Mouse (Mus musculus) cortical plate, adult 2 months (tissue): Measurements from ENCODE around the gene Ccdc81. TPM values are rescaled to one million over a fixed set of nuclear protein-coding genes. Genes with fewer than 3 reads are reported as not detected.

ENCODE experiments used
- H3K27ac ChIP-seq: fragments of 200-500 bp; 2 replicates; pipeline ENCODE4 v1.5.1; 2012; ENCODE audit warnings: low read length, control low read depth, inconsistent platforms; ENCODE audit not compliant: insufficient read depth
- H3K4me1 ChIP-seq: fragments of 200-500 bp; 2 replicates; pipeline ENCODE4 v1.6.1; 2011; ENCODE audit warnings: low read length; ENCODE audit not compliant: control insufficient read depth, insufficient read depth
- H3K4me3 ChIP-seq: fragments of 200-500 bp; 2 replicates; pipeline ENCODE4 v1.5.1; 2011; ENCODE audit warnings: mild to moderate bottlenecking, low read length, control low read depth; ENCODE audit not compliant: insufficient read depth
- CTCF ChIP-seq: fragments of 200-500 bp; IDR thresholded peaks from 2 replicates; pipeline ENCODE4 v1.5.1; 2011; ENCODE audit warnings: mild to moderate bottlenecking, control low read depth, low read length; ENCODE audit not compliant: insufficient read depth; ENCODE audit errors: extremely low read depth
- POLR2A ChIP-seq: fragments of 200-500 bp; IDR thresholded peaks from 2 replicates; pipeline ENCODE4 v1.6.1; 2011; ENCODE audit warnings: mild to moderate bottlenecking, low read length, control low read depth; ENCODE audit not compliant: insufficient read depth; ENCODE audit errors: extremely low read depth
- polyA plus RNA-seq: library from polyadenylated mRNA; depleted of rRNA; stranded (reverse); fragments of >200 nt; gene quantifications from 2 replicates; pipeline ENCODE4 v1.2.3, GENCODE M21; 2012; rRNA removed

Ccdc81 gene
- polyA plus RNA-seq: 0.79 and 1.5 TPM in 2 replicates

DNA sequence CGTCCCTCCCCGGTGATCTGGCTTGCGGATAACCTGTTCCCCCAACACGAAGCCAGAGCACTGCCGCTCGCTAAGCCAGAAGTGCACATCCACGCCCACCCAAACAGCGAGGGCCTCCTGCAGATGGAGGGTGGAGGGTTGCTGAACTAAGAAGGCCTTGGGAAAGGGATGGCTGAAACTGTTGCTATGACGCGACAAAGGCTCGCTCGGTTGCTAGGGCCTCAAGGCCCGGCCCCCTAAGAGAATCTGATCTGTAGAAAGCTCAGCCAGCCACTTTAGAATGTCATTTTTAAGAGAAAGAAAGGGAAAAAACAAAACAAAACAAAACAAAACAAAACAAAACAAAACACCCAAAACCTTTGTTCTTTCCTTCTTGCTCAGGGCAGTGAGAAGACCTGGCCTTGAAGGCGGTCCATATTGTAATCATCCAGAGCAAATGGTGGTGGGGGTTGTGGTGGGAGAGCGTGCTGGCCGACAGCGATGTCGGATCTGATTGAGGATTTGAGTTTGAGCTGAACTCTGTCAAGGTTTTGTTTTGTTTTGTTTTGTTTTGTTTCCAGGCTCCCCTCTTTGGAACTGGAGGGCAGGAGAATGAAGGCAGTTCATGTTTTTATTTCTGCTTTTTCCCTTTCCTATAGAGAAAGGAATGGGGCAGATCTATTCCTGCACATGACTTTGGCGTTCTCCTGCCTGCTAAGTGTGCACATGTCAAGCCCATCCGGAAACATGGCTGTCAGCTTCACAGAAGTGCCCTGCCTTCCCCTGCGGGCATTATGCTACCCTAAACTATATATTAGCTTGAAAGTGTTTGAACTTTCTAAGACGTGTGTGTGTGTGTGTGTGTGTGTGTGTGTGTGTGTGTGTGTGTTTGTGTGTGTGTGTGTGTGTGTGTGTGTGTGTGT lies at the start of gene Ccdc81:
Gene Ccdc81 (minus strand): TSS at position 188 of the 902 bp plus-strand sequence.
- Histone ChIP-seq H3K4me1 (no peaks in the 10 kb centered on the region), H3K4me3 (no peak within 1 kb of the TSS), H3K27ac (no peak within 1 kb of the TSS)
- TF ChIP-seq POLR2A (no peak), CTCF (no peak)

DNA sequence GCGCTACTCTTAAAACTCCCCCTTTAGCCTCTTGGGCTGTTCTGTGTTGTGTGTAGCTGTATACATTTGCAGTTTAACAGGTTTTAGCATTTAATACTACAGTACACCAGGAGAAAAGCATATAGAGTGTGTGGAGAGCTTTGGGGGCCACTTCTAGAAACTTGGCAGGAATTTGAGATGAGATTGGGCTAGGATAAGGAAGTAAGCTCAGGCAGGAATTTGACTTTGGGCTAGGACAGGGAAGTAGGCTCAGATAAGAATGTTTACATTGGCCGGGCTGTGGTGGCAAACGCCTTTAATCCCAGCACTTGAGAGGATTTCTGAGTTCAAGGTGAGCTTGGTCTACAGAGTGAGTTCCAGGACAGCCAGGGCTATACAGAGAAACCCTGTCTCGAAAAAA lies 46.0 kb upstream of the Ccdc81 start:
- Histone ChIP-seq H3K27ac (no peak overlapping the region), H3K4me3 (no peak overlapping the region), H3K4me1 (no peaks in the 10 kb centered on the region)
- TF ChIP-seq CTCF (no peak), POLR2A (no peak)

DNA sequence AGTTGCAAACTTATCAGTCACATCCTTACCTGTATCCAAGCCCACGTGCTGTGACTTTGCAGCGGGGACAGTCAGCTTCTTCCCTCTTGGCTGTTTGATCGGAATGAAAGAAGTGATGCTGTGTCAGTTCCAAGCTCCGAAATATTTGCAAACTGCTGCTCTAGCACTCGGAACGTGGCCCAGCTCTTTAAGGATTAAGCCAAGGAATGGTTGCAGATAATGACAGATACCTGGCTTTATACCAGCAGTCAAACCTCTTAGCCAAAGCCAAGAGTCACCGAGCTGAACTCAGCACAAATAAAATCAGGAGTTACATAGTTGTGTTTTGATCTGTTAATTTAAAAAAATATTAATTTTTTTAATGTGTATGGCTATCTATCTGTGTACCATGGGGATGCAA lies 44.6 kb upstream of the Ccdc81 start:
- TF ChIP-seq POLR2A: no peak
- TF ChIP-seq CTCF: no peak
- Histone ChIP-seq H3K27ac (no peak overlapping the region), H3K4me1 (no peaks in the 10 kb centered on the region), H3K4me3 (no peak overlapping the region)

GRCm38 (mm10) chr7:89940571-89941463 lies 37.4 kb upstream of the Ccdc81 start, which contains the start of gene Hikeshi:
TSS of gene Hikeshi (minus strand) at chr7:89941204.
- no peak for TF ChIP-seq POLR2A
- TF ChIP-seq CTCF: no peak
- no peak within 1 kb of the TSS for H3K27ac ChIP-seq

DNA sequence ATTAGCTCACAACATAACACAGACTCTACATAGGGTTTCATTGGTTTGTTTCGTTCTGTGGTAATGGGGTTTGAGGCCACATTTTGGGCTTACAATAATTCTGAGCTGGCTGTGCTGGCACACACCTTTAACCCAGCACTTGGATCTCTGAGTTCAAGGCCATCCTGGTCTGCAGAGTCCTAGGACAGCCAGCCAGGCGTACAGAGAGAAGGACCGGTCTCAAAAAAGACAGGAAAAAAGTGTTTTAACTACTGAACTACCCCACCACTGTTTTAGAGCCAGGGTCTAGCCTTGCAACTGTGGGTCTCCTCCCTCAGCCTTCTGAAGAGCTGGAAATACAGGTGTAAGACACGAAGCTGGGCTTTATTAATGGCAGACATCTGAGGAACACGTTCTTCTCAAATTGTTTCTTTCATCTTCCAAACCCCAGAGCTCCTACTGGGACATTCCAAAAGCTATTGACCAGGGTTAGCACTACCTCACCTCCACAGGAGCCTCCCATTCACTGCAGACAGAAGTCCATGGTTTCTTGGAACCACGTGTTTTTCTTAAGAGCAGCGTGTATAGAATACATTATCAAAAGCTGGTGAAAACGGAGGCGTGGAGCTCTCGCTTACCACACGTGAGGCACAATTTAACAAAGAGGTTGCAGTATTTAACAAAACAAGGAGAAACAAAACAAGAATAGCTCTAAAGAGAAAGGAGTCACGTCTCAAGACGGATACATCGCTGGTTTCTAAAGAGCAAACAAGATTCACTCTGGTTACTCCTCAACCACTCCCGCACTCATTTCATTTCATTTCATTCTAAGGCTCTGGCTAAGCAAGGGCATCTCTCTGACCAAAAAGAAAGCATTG lies 36.3 kb upstream of the Ccdc81 start:
- peak overlapping the region; percentile 85 for H3K4me3 ChIP-seq
- TF ChIP-seq POLR2A: no peak
- TF ChIP-seq CTCF: no peak
- no peak overlapping the region for H3K27ac ChIP-seq
- H3K4me1 ChIP-seq: peaks cover 4% of the 10 kb centered on the region

More at GRCm38 (mm10) chr7:89940571-89941463, 37.4 kb upstream of the Ccdc81 start, which contains the start of gene Hikeshi:
- Histone ChIP-seq H3K4me1 (peaks cover 4% of the 10 kb centered on the region; the same call in 1 of the 2 replicates), H3K4me3 (peak within 1 kb of the TSS; percentile 85)

- no peaks in the 10 kb centered on the region; the same call in 1 of the 2 replicates for H3K4me1 ChIP-seq
- TF ChIP-seq POLR2A: no peak
- TF ChIP-seq CTCF: no peak
- no peak overlapping the region for H3K4me3 ChIP-seq
- H3K27ac ChIP-seq: no peak overlapping the region
Observed at GRCm38 (mm10) chr7:89923441-89924180, 20.2 kb upstream of the Ccdc81 start.

GRCm38 (mm10) chr7:89917776-89918175 lies 14.3 kb upstream of the Ccdc81 start:
- no peak for TF ChIP-seq CTCF
- TF ChIP-seq POLR2A: no peak
- no peak overlapping the region for H3K4me3 ChIP-seq
- H3K4me1 ChIP-seq: peaks cover 1% of the 10 kb centered on the region; the same call in 1 of the 2 replicates
- H3K27ac ChIP-seq: no peak overlapping the region; the same call in 1 of the 2 replicates

DNA sequence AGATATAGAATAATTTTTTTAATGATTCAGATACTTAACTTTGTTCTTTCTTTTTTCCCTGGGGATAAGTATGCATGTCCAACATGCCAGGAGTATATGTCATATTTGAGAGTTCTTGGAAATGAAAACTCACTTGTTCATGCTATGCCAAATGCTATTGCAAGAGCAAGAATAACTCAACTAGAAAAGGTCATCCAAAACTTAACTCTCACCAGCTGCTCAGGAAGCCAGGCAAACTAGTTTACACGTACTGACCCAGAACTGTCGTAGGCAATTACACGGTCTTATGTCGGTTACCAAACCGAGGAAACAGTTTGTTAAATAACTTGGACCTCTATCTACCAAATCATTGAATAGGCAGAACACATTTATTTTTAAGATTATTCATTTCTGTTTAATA lies 13.3 kb upstream of the Ccdc81 start:
- no peak overlapping the region for H3K27ac ChIP-seq
- no peak overlapping the region for H3K4me3 ChIP-seq
- TF ChIP-seq POLR2A: no peak
- TF ChIP-seq CTCF: no peak
- peaks cover 1% of the 10 kb centered on the region; the same call in 1 of the 2 replicates for H3K4me1 ChIP-seq
